Comparison of ENCODE assay signal across 11 mouse cellular contexts in genomic region chr9:63953691-63954090, GRCm38 (mm10).
DNase-seq lines count a peak whose midpoint lies in the region; ATAC-seq and TF ChIP-seq lines count a peak whose summit lies in the region.
"Had no signal": no experiment of that assay in that cellular context is flagged by ENCODE, and none has a peak within 500 bp of the region (broad histone marks: within the 10 kb centered on the region; RNA-seq: fewer than 3 reads in every experiment).

No protein-coding gene starts in this region.

- H3K27me3 ChIP-seq in E14TG2a.4 (ENCODE audit: insufficient read depth, low read length) = no peaks in the 10 kb centered on the region
- 0 out of 2 replicates have a peak, but pooled peaks cover 6% of the 10 kb centered on the region for H3K27me3 ChIP-seq in forebrain, embryonic 13.5 days
- peaks cover 3% of the 10 kb centered on the region; the same call in 1 of the 2 replicates for H3K27me3 ChIP-seq in midbrain, embryonic 13.5 days
- H3K27me3 ChIP-seq in kidney, embryonic 14.5 days (ENCODE audit: control insufficient read depth, insufficient read depth, low read length) = no peaks in the 10 kb centered on the region

- no peak overlapping the region for H3K27ac ChIP-seq in forebrain, embryonic 13.5 days
- H3K27ac ChIP-seq in midbrain, embryonic 13.5 days = no peak overlapping the region
- H3K27ac ChIP-seq in kidney, embryonic 14.5 days (ENCODE audit: low read depth, low read length) = no peak overlapping the region

- H3K4me2 ChIP-seq in forebrain, embryonic 13.5 days = peak overlapping the region; percentile 47
- H3K4me2 ChIP-seq in midbrain, embryonic 13.5 days (replicated peaks) = peak overlapping the region; percentile 42
- H3K4me2 ChIP-seq in kidney, embryonic 14.5 days (replicated peaks; ENCODE audit: low read depth, low read length) = no peak overlapping the region
- H3K4me2 ChIP-seq: lung, embryonic 14.5 days had no signal

- H3K9me3 ChIP-seq in E14TG2a.4 (ENCODE audit: low read length) = no peaks in the 10 kb centered on the region
- H3K9me3 ChIP-seq in forebrain, embryonic 13.5 days (replicated peaks) = no peaks in the 10 kb centered on the region
- no peaks in the 10 kb centered on the region for H3K9me3 ChIP-seq in midbrain, embryonic 13.5 days
- H3K9me3 ChIP-seq in kidney, embryonic 14.5 days (ENCODE audit: control insufficient read depth, low read length) = no peaks in the 10 kb centered on the region

- no peak for ATAC-seq in forebrain, embryonic 13.5 days
- ATAC-seq in midbrain, embryonic 13.5 days = peak; percentile 49; the same call in 1 of the 2 replicates
- no peak for ATAC-seq in kidney, embryonic 14.5 days (ENCODE audit: low FRiP score, low TSS enrichment)
- ATAC-seq: activated CD4-positive, CD25-positive, alpha-beta regulatory T cell, adult 4 months had no signal

- TF ChIP-seq CTCF in E14TG2a.4 (conservative IDR thresholded peaks at IDR 0.05; ENCODE audit: low read length) = no peak

- WGBS in forebrain, embryonic 13.5 days = 41% methylated on average over 35 of the region's 35 CpGs
- 38% methylated on average over 35 of the region's 35 CpGs for WGBS in midbrain, embryonic 13.5 days
- 74% methylated on average over 35 of the region's 35 CpGs for WGBS in kidney, embryonic 14.5 days

- peak overlapping the region; percentile 76 for H3K4me3 ChIP-seq in E14TG2a.4 (replicated peaks; ENCODE audit: low read length)
- peak overlapping the region; percentile 25 for H3K4me3 ChIP-seq in forebrain, embryonic 13.5 days
- peak overlapping the region; percentile 24 for H3K4me3 ChIP-seq in midbrain, embryonic 13.5 days (replicated peaks)
- no peak overlapping the region for H3K4me3 ChIP-seq in kidney, embryonic 14.5 days (ENCODE audit: low read length)

- peaks cover 16% of the 10 kb centered on the region; the same call in 1 of the 2 replicates for H3K36me3 ChIP-seq in E14TG2a.4 (ENCODE audit: insufficient read depth, low read length)
- 0 out of 2 replicates have a peak, but pooled peaks cover 7% of the 10 kb centered on the region for H3K36me3 ChIP-seq in forebrain, embryonic 13.5 days (ENCODE audit: poor library complexity, severe bottlenecking)
- H3K36me3 ChIP-seq in midbrain, embryonic 13.5 days = no peaks in the 10 kb centered on the region
- H3K36me3 ChIP-seq in kidney, embryonic 14.5 days (ENCODE audit: control insufficient read depth, insufficient read depth, low read length) = peaks cover 21% of the 10 kb centered on the region

- peak overlapping the region; percentile 21; the same call in 1 of the 2 replicates for H3K9ac ChIP-seq in forebrain, embryonic 13.5 days
- peak overlapping the region; percentile 36; the same call in 1 of the 2 replicates for H3K9ac ChIP-seq in midbrain, embryonic 13.5 days (replicated peaks)
- no peak overlapping the region for H3K9ac ChIP-seq in kidney, embryonic 14.5 days (ENCODE audit: low read depth, low read length)
- H3K9ac ChIP-seq: lung, embryonic 14.5 days had no signal

- peak; percentile 4 for DNase-seq in gastrocnemius, postnatal 10 days
- no peak for DNase-seq in gastrocnemius, adult 8-10 months (ENCODE audit: low spot score in 2 of 2)
- DNase-seq in spleen, postnatal 14 days (ENCODE audit: low spot score in 2 of 2) = no peak
- DNase-seq in cerebellum, adult 18-20 months = no peak
- DNase-seq: cerebellum, postnatal 10 days; lung, embryonic 14.5 days had no signal

- H3K4me1 ChIP-seq in E14TG2a.4 (replicated peaks; ENCODE audit: low read depth, low read length) = peaks cover 62% of the 10 kb centered on the region
- peaks cover 16% of the 10 kb centered on the region for H3K4me1 ChIP-seq in forebrain, embryonic 13.5 days
- peaks cover 8% of the 10 kb centered on the region for H3K4me1 ChIP-seq in midbrain, embryonic 13.5 days (replicated peaks)
- H3K4me1 ChIP-seq in kidney, embryonic 14.5 days (ENCODE audit: control insufficient read depth, insufficient read depth, low read length) = peaks cover 37% of the 10 kb centered on the region
